Mouse (Mus musculus) kidney, postnatal 0 days (tissue): ENCODE measurements at regions not wholly inside any gene's neighbourhood (a gene's known extent, or its start where the extent isn't known, plus 50 kb on each side); places are given as distances from the start of the nearest gene placed in this dataset.

Source experiments
- ATAC-seq: fragments of 200-750 bp; cut with Nextera tagmentation; replicated peaks from 2 replicates; pipeline ENCODE4 v1.8.0; 2017; ENCODE audit warnings: low read depth, moderate number of reproducible peaks, moderate TSS enrichment, moderate library complexity; ENCODE audit not compliant: low FRiP score
- DNase-seq: peaks from one replicate; pipeline ENCODE4 v3.0.0-alpha.2; 2016; ENCODE audit warnings: low spot score
- H3K27ac ChIP-seq: fragments of 300-500 bp; sonication (generic); 2 replicates; pipeline ENCODE4 v1.5.1; 2014; ENCODE audit warnings: mild to moderate bottlenecking
- H3K27me3 ChIP-seq: fragments of 300-500 bp; sonication (generic); 2 replicates; pipeline ENCODE4 v1.6.1; 2014; ENCODE audit warnings: low read length, mixed read lengths; ENCODE audit not compliant: insufficient read depth
- H3K36me3 ChIP-seq: fragments of 300-500 bp; sonication (generic); 2 replicates; pipeline ENCODE4 v1.6.1; 2014; ENCODE audit warnings: low read length, mixed read lengths; ENCODE audit not compliant: insufficient read depth
- H3K4me1 ChIP-seq: fragments of 300-500 bp; sonication (generic); replicated peaks from 2 replicates; pipeline ENCODE4 v1.6.1; 2014; ENCODE audit warnings: antibody characterized with exemption, low read length, mixed read lengths; ENCODE audit not compliant: insufficient read depth
- H3K4me2 ChIP-seq: fragments of 300-500 bp; sonication (generic); 2 replicates; pipeline ENCODE4 v1.6.1; 2014; ENCODE audit warnings: mild to moderate bottlenecking, low read length, moderate library complexity, mixed read lengths
- H3K4me3 ChIP-seq: fragments of 300-500 bp; sonication (generic); replicated peaks from 2 replicates; pipeline ENCODE4 v1.5.1; 2014; ENCODE audit warnings: low read depth, low read length
- H3K9ac ChIP-seq: fragments of 300-500 bp; sonication (generic); 2 replicates; pipeline ENCODE4 v1.6.1; 2014; ENCODE audit warnings: low read depth, low read length
- H3K9me3 ChIP-seq: fragments of 300-500 bp; sonication (generic); replicated peaks from 2 replicates; pipeline ENCODE4 v1.6.1; 2016; ENCODE audit warnings: low read length, inconsistent platforms, mixed read lengths
- CTCF ChIP-seq: IDR thresholded peaks from 2 replicates; pipeline ENCODE4 v1.5.1; 2016; ENCODE audit warnings: antibody characterized with exemption, low read depth, mild to moderate bottlenecking, moderate library complexity
- WGBS: fragments of 180-500 bp; shearing (Covaris S2); extraction: QIAGEN DNeasy Blood & Tissue Kit; methylation state at CpG from one replicate; pipeline ENCODE4 v1.1.7; 2014; 5-methylcytosine and 5-hydroxymethylcytosine counted together

GRCm38 (mm10) chr7:129853596-129853995, 261.9 kb downstream of the Wdr11 start:
- Histone ChIP-seq H3K27me3 (no peaks in the 10 kb centered on the region), H3K4me1 (no peaks in the 10 kb centered on the region), H3K4me2 (no peak overlapping the region), H3K9me3 (no peaks in the 10 kb centered on the region), H3K27ac (no peak overlapping the region), H3K9ac (no peak overlapping the region), H3K4me3 (no peak overlapping the region), H3K36me3 (no peaks in the 10 kb centered on the region)
- WGBS: 44% methylated on average over 7 of the region's 7 CpGs
- no peak for TF ChIP-seq CTCF
- ATAC-seq (no peak), DNase-seq (no peak)

DNA sequence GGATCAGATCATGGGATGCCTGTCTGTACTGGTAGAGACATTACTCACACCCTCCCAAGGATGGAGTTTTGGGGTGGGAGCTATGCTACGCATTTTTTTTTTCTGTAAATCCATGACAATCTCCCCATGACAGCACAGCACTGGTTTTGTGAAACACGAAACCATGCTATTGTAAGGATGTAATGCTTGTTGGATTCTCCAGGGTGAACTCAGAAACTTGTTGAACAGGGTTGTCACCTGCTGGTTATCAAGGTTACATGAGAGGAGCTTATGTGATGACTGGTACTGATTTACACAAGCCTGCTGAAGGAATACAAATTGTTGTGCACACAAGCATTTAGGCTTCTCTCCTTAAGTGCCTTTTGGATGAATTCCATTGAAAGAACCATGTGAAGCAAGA, 263.3 kb downstream of the Wdr11 start:
- WGBS: 65% methylated on average over 2 of the region's 2 CpGs
- Histone ChIP-seq H3K27me3 (no peaks in the 10 kb centered on the region), H3K9me3 (no peaks in the 10 kb centered on the region), H3K9ac (no peak overlapping the region), H3K4me2 (no peak overlapping the region), H3K4me3 (no peak overlapping the region), H3K36me3 (no peaks in the 10 kb centered on the region), H3K27ac (no peak overlapping the region), H3K4me1 (no peaks in the 10 kb centered on the region)
- ATAC-seq: no peak
- no peak for DNase-seq
- TF ChIP-seq CTCF: no peak

DNA sequence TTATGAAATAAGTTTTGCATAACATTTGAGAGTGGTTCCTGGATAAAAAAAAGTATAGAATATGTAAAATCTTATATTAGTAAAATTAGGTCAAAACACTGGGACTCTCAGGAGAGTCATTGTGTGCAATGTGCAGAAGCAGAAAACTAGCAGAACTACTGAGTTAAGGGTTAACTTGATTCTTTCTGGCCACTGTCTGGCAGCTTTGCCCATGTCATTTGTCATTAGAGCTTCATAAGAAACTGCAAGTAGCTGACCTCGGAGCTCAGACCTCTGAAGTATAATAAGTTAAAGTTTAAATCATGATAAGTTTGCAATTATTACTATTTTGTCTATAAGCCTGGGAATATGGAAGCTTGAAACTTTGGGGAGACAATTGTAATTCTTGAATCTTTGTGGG, 271.3 kb downstream of the Wdr11 start:
- ATAC-seq (no peak), DNase-seq (no peak)
- 15% methylated on average over 1 of the region's 1 CpGs for WGBS
- Histone ChIP-seq H3K27ac (no peak overlapping the region), H3K36me3 (no peaks in the 10 kb centered on the region), H3K9ac (no peak overlapping the region), H3K4me3 (no peak overlapping the region), H3K9me3 (no peaks in the 10 kb centered on the region), H3K4me1 (no peaks in the 10 kb centered on the region), H3K27me3 (no peaks in the 10 kb centered on the region), H3K4me2 (no peak overlapping the region)
- no peak for TF ChIP-seq CTCF

DNA sequence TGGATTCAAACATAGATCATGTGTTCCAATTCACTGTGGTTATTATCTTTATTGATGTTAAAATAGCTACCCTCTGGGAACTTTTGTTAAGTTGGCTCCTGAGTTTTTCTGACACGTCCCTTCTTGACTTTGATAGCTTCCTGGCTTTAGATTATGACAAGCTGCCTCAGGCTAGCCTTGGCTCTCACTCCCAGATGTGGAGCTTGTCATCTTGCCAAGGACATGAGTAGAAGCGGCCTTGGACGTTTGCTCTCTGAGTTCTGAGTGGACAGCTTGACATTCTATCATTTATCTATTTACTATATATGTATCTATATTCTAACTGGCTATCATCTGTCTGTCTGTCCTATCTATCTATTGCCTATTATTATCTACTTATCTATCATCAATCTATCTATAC, 273.9 kb downstream of the Wdr11 start:
- Histone ChIP-seq H3K9me3 (no peaks in the 10 kb centered on the region), H3K27me3 (no peaks in the 10 kb centered on the region), H3K4me1 (no peaks in the 10 kb centered on the region), H3K27ac (no peak overlapping the region), H3K4me2 (no peak overlapping the region), H3K4me3 (no peak overlapping the region), H3K36me3 (no peaks in the 10 kb centered on the region), H3K9ac (no peak overlapping the region)
- no peak for TF ChIP-seq CTCF
- 66% methylated on average over 3 of the region's 3 CpGs for WGBS
- ATAC-seq: no peak
- no peak for DNase-seq

- Histone ChIP-seq H3K4me1 (no peaks in the 10 kb centered on the region), H3K9ac (no peak overlapping the region), H3K36me3 (no peaks in the 10 kb centered on the region), H3K4me2 (no peak overlapping the region), H3K9me3 (no peaks in the 10 kb centered on the region), H3K27ac (no peak overlapping the region), H3K27me3 (no peaks in the 10 kb centered on the region), H3K4me3 (no peak overlapping the region)
- ATAC-seq (no peak), DNase-seq (no peak)
- no peak for TF ChIP-seq CTCF
- WGBS: 73% methylated on average over 11 of the region's 11 CpGs
Measured at GRCm38 (mm10) chr7:129872208-129872790, 280.6 kb downstream of the Wdr11 start.

- ATAC-seq: no peak
Measured at GRCm38 (mm10) chr7:129876202-129876851, 284.7 kb downstream of the Wdr11 start.

GRCm38 (mm10) chr7:129876852-129877223, 285.2 kb downstream of the Wdr11 start:
- no peak overlapping the region for H3K4me3 ChIP-seq
- H3K27me3 ChIP-seq: no peaks in the 10 kb centered on the region
- ATAC-seq (no peak), DNase-seq (no peak)
- TF ChIP-seq CTCF: no peak
- no peak overlapping the region for H3K9ac ChIP-seq
- H3K9me3 ChIP-seq: no peaks in the 10 kb centered on the region
- no peaks in the 10 kb centered on the region for H3K36me3 ChIP-seq
- no peak overlapping the region for H3K27ac ChIP-seq
- H3K4me2 ChIP-seq: no peak overlapping the region
- no peaks in the 10 kb centered on the region for H3K4me1 ChIP-seq

More at GRCm38 (mm10) chr7:129876202-129876851, 284.7 kb downstream of the Wdr11 start:
- Histone ChIP-seq H3K4me2 (no peak overlapping the region), H3K36me3 (no peaks in the 10 kb centered on the region), H3K27ac (no peak overlapping the region), H3K4me3 (no peak overlapping the region), H3K4me1 (no peaks in the 10 kb centered on the region), H3K9me3 (no peaks in the 10 kb centered on the region), H3K9ac (no peak overlapping the region), H3K27me3 (no peaks in the 10 kb centered on the region)
- no peak for DNase-seq
- no peak for TF ChIP-seq CTCF
- 72% methylated on average over 7 of the region's 7 CpGs for WGBS
